Mouse (Mus musculus) CH12.LX (cell line): ENCODE measurements around the gene Fars2. TPM values are rescaled to one million over a fixed set of nuclear protein-coding genes. Genes with fewer than 3 reads are reported as not detected.

Experiments used
- DNase-seq: peaks from one replicate; pipeline ENCODE4 v3.0.0-alpha.2; 2013; ENCODE audit errors: extremely low read depth
- H3K27ac ChIP-seq: 2 replicates; pipeline ENCODE4 v1.5.1; 2012; ENCODE audit warnings: low read depth, mild to moderate bottlenecking, control low read depth, moderate library complexity; ENCODE audit not compliant: insufficient read depth
- H3K27me3 ChIP-seq: replicated peaks from 2 replicates; pipeline ENCODE3; 2012; ENCODE audit warnings: inconsistent platforms
- H3K36me3 ChIP-seq, 2 experiments: replicated peaks in 1 of 2; 2 replicates each; pipeline versions ENCODE3 to v1.6.1; 2012; ENCODE audit warnings: inconsistent platforms in 1 of 2, low read length in 1 of 2, mild to moderate bottlenecking in 1 of 2, mixed read lengths in 1 of 2, moderate library complexity in 1 of 2; ENCODE audit not compliant: control insufficient read depth in 1 of 2, insufficient read depth in 1 of 2
- H3K4me1 ChIP-seq, 2 experiments: 2 replicates each; pipeline ENCODE4 v1.6.1; 2012; ENCODE audit warnings: inconsistent platforms in 1 of 2, moderate library complexity in 1 of 2; ENCODE audit not compliant: insufficient read depth in 2 of 2, control insufficient read depth in 1 of 2
- H3K4me2 ChIP-seq: 2 replicates; pipeline ENCODE4 v1.6.1; 2012; ENCODE audit warnings: low read depth, mild to moderate bottlenecking, control low read depth; ENCODE audit not compliant: poor library complexity, insufficient read depth, severe bottlenecking
- H3K4me3 ChIP-seq, 3 experiments: fragments of 150-350 bp in 1 of 3; sonication (generic) in 1 of 3; replicated peaks in 1 of 3; 2 replicates each; pipeline versions ENCODE3 to v1.5.1; 2011 to 2012; ENCODE audit warnings: low read depth in 2 of 3, low read length in 2 of 3, mild to moderate bottlenecking in 2 of 3, moderate library complexity in 2 of 3, control low read depth in 1 of 3, improper control_type of control experiment in 1 of 3, inconsistent platforms in 1 of 3, mixed read lengths in 1 of 3; ENCODE audit not compliant: poor library complexity in 1 of 3
- H3K79me2 ChIP-seq: replicated peaks from 2 replicates; pipeline ENCODE4 v1.6.1; 2012; ENCODE audit warnings: mild to moderate bottlenecking, moderate library complexity; ENCODE audit not compliant: control insufficient read depth, poor library complexity, insufficient read depth, severe bottlenecking; ENCODE audit errors: extremely low read depth
- H3K9ac ChIP-seq: 2 replicates; pipeline ENCODE4 v1.6.1; 2012; ENCODE audit warnings: low read depth, mild to moderate bottlenecking, control low read depth, moderate library complexity; ENCODE audit not compliant: insufficient read depth
- H3K9me3 ChIP-seq: replicated peaks from 2 replicates; pipeline ENCODE3; 2012; ENCODE audit warnings: low read length, inconsistent platforms, mixed read lengths
- BHLHE40 ChIP-seq: IDR thresholded peaks from 2 replicates; pipeline ENCODE4 v1.6.1; 2011; ENCODE audit warnings: mild to moderate bottlenecking, low read depth, low read length, improper control_type of control experiment
- CTCF ChIP-seq, 2 experiments: IDR thresholded peaks in 1 of 2; conservative IDR thresholded peaks in 1 of 2; 2 replicates each; pipeline ENCODE4 v1.5.1; 2011 to 2012; ENCODE audit warnings: low read depth in 2 of 2, low read length in 2 of 2, improper control_type of control experiment in 1 of 2, inconsistent platforms in 1 of 2, mild to moderate bottlenecking in 1 of 2, moderate library complexity in 1 of 2
- E2F4 ChIP-seq: IDR thresholded peaks from 2 replicates; pipeline ENCODE4 v1.6.1; 2011; ENCODE audit warnings: low read depth, low read length, improper control_type of control experiment; ENCODE audit not compliant: insufficient replicate concordance
- ELF1 ChIP-seq: IDR thresholded peaks from 2 replicates; pipeline ENCODE4 v1.6.1; 2014; ENCODE audit warnings: low read depth, mild to moderate bottlenecking, inconsistent platforms, low read length, improper control_type of control experiment
- EP300 ChIP-seq: IDR thresholded peaks from 2 replicates; pipeline ENCODE4 v1.6.1; 2011; ENCODE audit warnings: low read length, improper control_type of control experiment
- ETS1 ChIP-seq: conservative IDR thresholded peaks from 2 replicates; pipeline ENCODE4 v1.6.1; 2012; ENCODE audit warnings: low read depth, mild to moderate bottlenecking, inconsistent platforms, low read length, improper control_type of control experiment, moderate library complexity
- GABPA ChIP-seq: IDR thresholded peaks from 2 replicates; pipeline ENCODE4 v1.6.1; 2012; ENCODE audit warnings: low read depth, low read length, improper control_type of control experiment, inconsistent platforms; ENCODE audit not compliant: insufficient replicate concordance
- HCFC1 ChIP-seq: IDR thresholded peaks from 2 replicates; pipeline ENCODE4 v1.6.1; 2012; ENCODE audit warnings: low read depth, mild to moderate bottlenecking, inconsistent platforms, low read length, improper control_type of control experiment
- JUN ChIP-seq: IDR thresholded peaks from 2 replicates; pipeline ENCODE4 v1.6.1; 2011; ENCODE audit warnings: low read depth, mild to moderate bottlenecking, low read length, improper control_type of control experiment, moderate library complexity; ENCODE audit not compliant: insufficient read depth
- JUND ChIP-seq: conservative IDR thresholded peaks from 2 replicates; pipeline ENCODE4 v1.6.1; 2011; ENCODE audit warnings: low read depth, low read length, improper control_type of control experiment
- KAT2A ChIP-seq: IDR thresholded peaks from 2 replicates; pipeline ENCODE4 v1.6.1; 2012; ENCODE audit warnings: low read length, improper control_type of control experiment, inconsistent platforms; ENCODE audit not compliant: insufficient replicate concordance
- MAFK ChIP-seq: IDR thresholded peaks from 2 replicates; pipeline ENCODE4 v1.6.1; 2011; ENCODE audit warnings: low read length, improper control_type of control experiment; ENCODE audit not compliant: insufficient replicate concordance
- MAZ ChIP-seq: IDR thresholded peaks from 2 replicates; pipeline ENCODE4 v1.6.1; 2012; ENCODE audit warnings: low read depth, mild to moderate bottlenecking, inconsistent platforms, low read length, improper control_type of control experiment, moderate library complexity
- MXI1 ChIP-seq: IDR thresholded peaks from 2 replicates; pipeline ENCODE4 v1.6.1; 2011; ENCODE audit warnings: mild to moderate bottlenecking, low read depth, low read length, improper control_type of control experiment
- MYC ChIP-seq: IDR thresholded peaks from 2 replicates; pipeline ENCODE4 v1.6.1; 2011; ENCODE audit warnings: low read depth, mild to moderate bottlenecking, improper control_type of control experiment, low read length
- NELFE ChIP-seq: IDR thresholded peaks from 2 replicates; pipeline ENCODE4 v1.6.1; 2011; ENCODE audit warnings: low read depth, low read length, improper control_type of control experiment
- NRF1 ChIP-seq: IDR thresholded peaks from 2 replicates; pipeline ENCODE4 v1.6.1; 2014; ENCODE audit warnings: low read depth, mild to moderate bottlenecking, inconsistent platforms, low read length, improper control_type of control experiment, moderate library complexity
- PAX5 ChIP-seq: IDR thresholded peaks from 2 replicates; pipeline ENCODE4 v1.6.1; 2012; ENCODE audit warnings: low read length, inconsistent platforms, mixed read lengths
- POLR2A ChIP-seq: IDR thresholded peaks from 2 replicates; pipeline ENCODE4 v1.6.1; 2011; ENCODE audit warnings: low read depth, mild to moderate bottlenecking, improper control_type of control experiment, low read length
- POLR2AphosphoS2 ChIP-seq: IDR thresholded peaks from 2 replicates; pipeline ENCODE4 v1.6.1; 2011; ENCODE audit warnings: low read depth, low read length, improper control_type of control experiment
- SIN3A ChIP-seq: IDR thresholded peaks from 2 replicates; pipeline ENCODE4 v1.6.1; 2012; ENCODE audit warnings: low read length, improper control_type of control experiment, inconsistent platforms
- TBP ChIP-seq: conservative IDR thresholded peaks from 2 replicates; pipeline ENCODE4 v1.6.1; 2011; ENCODE audit warnings: low read depth, low read length, improper control_type of control experiment
- TCF12 ChIP-seq: IDR thresholded peaks from 2 replicates; pipeline ENCODE4 v1.6.1; 2014; ENCODE audit warnings: low read depth, mild to moderate bottlenecking, inconsistent platforms, low read length, improper control_type of control experiment
- USF1 ChIP-seq: IDR thresholded peaks from 2 replicates; pipeline ENCODE4 v1.6.1; 2014; ENCODE audit warnings: low read depth, mild to moderate bottlenecking, inconsistent platforms, low read length, improper control_type of control experiment
- USF2 ChIP-seq: conservative IDR thresholded peaks from 2 replicates; pipeline ENCODE4 v1.6.1; 2011; ENCODE audit warnings: low read depth, low read length, improper control_type of control experiment
- ZKSCAN1 ChIP-seq: IDR thresholded peaks from 2 replicates; pipeline ENCODE4 v1.6.1; 2012; ENCODE audit warnings: low read depth, inconsistent platforms, low read length, improper control_type of control experiment, borderline replicate concordance
- ZMIZ1 ChIP-seq: IDR thresholded peaks from 2 replicates; pipeline ENCODE4 v1.6.1; 2012; ENCODE audit warnings: low read depth, mild to moderate bottlenecking, inconsistent platforms, low read length, improper control_type of control experiment
- ZNF384 ChIP-seq: IDR thresholded peaks from 2 replicates; pipeline ENCODE4 v1.6.1; 2012; ENCODE audit warnings: low read depth, low read length, improper control_type of control experiment, inconsistent platforms
- dilution Hi-C: fragments of 300-500 bp; cut with MboI; formaldehyde crosslinking; loops from 2 replicates; pipeline ENCODE4 v1.14.3; 2020; ENCODE audit warnings: low sequenced_read_pairs; ENCODE audit not compliant: extremely low pct_unique_long_range_greater_than_20kb, extremely low pct_ligation_motif_present
- in situ Hi-C: fragments of 300-500 bp; cut with MboI; formaldehyde crosslinking; loops from 3 replicates; pipeline ENCODE4 v1.14.3; 2019; ENCODE audit warnings: low sequenced_read_pairs, low pct_ligation_motif_present, low pct_unique_long_range_greater_than_20kb, mixed read lengths
- polyA plus RNA-seq: library from polyadenylated mRNA; unstranded; fragments of >175 nt; gene quantifications from 2 replicates; pipeline ENCODE4 v1.2.1, GENCODE M21; 2012; ENCODE audit warnings: low read depth; ENCODE audit not compliant: insufficient read length
- total RNA-seq, 2 experiments: library from RNA; depleted of rRNA; stranded (reverse); fragments of 300-350 nt in 1 of 2; fragments of >200 nt in 1 of 2; gene quantifications; 2 replicates each; pipeline ENCODE4 v1.2.3; 2012 to 2014

The Fars2 gene
- total and polyA plus RNA-seq, 3 experiments, result 30.2 to 47.7 (median 46.4) TPM

GRCm38 (mm10) chr13:36733566-36733965 is 616.4 kb downstream of the Fars2 start:
- dilution Hi-C loops, result no loop called here
- in situ Hi-C loops, result no loop called here
- no peaks in the 10 kb centered on the region for H3K4me1 ChIP-seq
- no peak overlapping the region for H3K9ac ChIP-seq
- no peak overlapping the region for H3K4me3 ChIP-seq
- H3K27ac ChIP-seq, result no peak overlapping the region
- no peaks in the 10 kb centered on the region for H3K9me3 ChIP-seq
- TF ChIP-seq CTCF (conservative IDR thresholded peaks at IDR 0.05 in 1 of 2, IDR thresholded peaks at IDR 0.05 in 1 of 2; ENCODE audit: low read depth in 2 of 2, low read length in 2 of 2) (no peak), TCF12 (no peak), MXI1 (no peak), ZKSCAN1 (no peak), USF1 (no peak), HCFC1 (no peak), SIN3A (no peak), POLR2A (no peak), GABPA (no peak), ZMIZ1 (no peak), TBP (no peak), USF2 (no peak), BHLHE40 (no peak), JUN (no peak), NRF1 (no peak), NELFE (no peak), E2F4 (no peak), JUND (no peak), KAT2A (no peak), ETS1 (no peak)
- no peak overlapping the region for H3K4me2 ChIP-seq
- DNase-seq, result no peak
- no peaks in the 10 kb centered on the region for H3K36me3 ChIP-seq
- H3K27me3 ChIP-seq, result no peaks in the 10 kb centered on the region
- no peaks in the 10 kb centered on the region for H3K79me2 ChIP-seq

DNA sequence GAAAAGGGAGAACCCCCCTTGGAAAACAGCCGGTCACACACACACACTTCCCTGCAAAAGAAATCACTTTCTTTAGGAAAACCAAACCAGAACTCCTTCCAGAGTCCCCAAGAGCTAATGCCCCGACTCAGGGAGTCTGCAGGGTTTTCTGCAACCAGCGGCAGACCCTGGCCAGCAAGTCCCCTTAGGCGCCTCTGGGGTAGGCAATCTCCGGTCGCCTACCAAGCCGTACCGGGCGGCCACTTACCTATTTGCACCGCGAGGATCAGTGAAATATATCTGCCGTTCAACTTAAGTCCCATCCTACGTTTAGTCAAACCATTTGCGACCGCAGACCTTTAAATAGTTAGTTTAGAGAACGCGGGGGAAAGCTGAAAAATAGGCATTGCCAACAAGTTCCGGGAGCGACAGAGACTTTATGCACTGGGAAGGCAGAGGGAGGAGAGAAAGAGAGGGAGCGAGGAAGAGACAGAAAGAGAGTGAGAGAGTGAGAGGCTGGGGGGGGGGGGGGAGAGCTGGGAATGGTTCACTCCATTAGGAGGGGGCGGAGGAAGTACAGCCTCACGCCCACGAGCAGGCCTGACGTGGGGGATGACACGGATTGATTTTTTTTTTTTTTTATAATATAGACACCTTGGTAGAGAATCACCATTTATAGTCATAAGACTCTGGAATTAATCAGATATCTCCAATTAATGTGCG is 616.9 kb downstream of the Fars2 start:
- Histone ChIP-seq H3K36me3 (no peaks in the 10 kb centered on the region), H3K9me3 (no peaks in the 10 kb centered on the region), H3K4me1 (no peaks in the 10 kb centered on the region), H3K27ac (no peak overlapping the region), H3K4me3 (no peak overlapping the region), H3K27me3 (no peaks in the 10 kb centered on the region), H3K4me2 (no peak overlapping the region), H3K9ac (no peak overlapping the region), H3K79me2 (no peaks in the 10 kb centered on the region)
- in situ Hi-C loops, result no loop called here
- DNase-seq, result no peak
- dilution Hi-C loops, result no loop called here
- TF ChIP-seq EP300, result no peak
- no peak for TF ChIP-seq TBP
- TF ChIP-seq PAX5, result no peak
- TF ChIP-seq USF1, result no peak
- no peak for TF ChIP-seq ETS1
- no peak for TF ChIP-seq HCFC1
- no peak for TF ChIP-seq MAFK
- no peak for TF ChIP-seq GABPA
- no peak for TF ChIP-seq MAZ
- no peak for TF ChIP-seq MYC
- no peak for TF ChIP-seq ELF1
- no peak for TF ChIP-seq USF2
- TF ChIP-seq POLR2AphosphoS2, result no peak
- no peak for TF ChIP-seq KAT2A
- TF ChIP-seq ZNF384, result no peak
- TF ChIP-seq POLR2A, result no peak
